Comparison of ENCODE assay signal across 7 mouse cellular contexts in the genomic region with DNA sequence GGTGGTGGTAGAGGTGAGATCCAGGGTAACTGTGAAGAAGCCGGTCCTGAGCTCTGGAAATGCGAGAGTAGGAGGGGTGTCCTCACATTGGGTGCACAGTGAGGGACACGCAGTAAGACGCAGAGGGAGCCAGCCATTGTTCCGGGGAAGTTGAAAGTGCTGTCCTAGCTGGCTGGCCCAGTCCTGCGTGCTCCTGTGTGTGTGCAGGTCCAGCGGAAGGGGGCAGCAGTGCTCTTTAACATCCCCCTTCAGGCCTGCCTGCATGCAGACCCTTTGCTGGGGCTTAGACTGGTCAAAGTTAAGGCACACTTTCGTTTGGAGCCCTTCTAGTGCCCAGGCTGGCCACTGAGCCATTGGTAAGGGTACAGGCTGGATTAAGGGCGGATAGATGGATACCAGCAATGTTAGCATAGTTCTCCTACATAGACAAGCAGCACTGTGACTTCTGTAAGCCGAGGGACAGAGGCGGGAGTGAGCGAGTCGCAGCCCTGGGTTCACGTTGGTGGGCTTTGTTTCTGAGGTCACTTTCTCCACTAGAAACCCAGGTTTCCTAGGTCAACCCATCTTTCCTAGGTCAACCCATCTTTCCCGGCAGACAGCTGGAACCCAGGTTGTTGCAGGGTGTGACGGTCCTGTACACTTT. TPM values are rescaled to one million over a fixed set of nuclear protein-coding genes. Genes with fewer than 3 reads are reported as not detected.
DNase-seq lines count a peak whose midpoint lies in the region; ATAC-seq and TF ChIP-seq lines count a peak whose summit lies in the region.

No protein-coding gene starts in this region.

- H3K27me3 ChIP-seq in G1E (ENCODE audit: insufficient read depth, low read length), result no peaks in the 10 kb centered on the region
- H3K27me3 ChIP-seq in embryonic facial prominence, embryonic 11.5 days (ENCODE audit: control insufficient read depth, insufficient read depth, low read length), result no peaks in the 10 kb centered on the region

- peaks cover 58% of the 10 kb centered on the region for H3K4me1 ChIP-seq in G1E (ENCODE audit: insufficient read depth, low read depth, low read length)
- H3K4me1 ChIP-seq in embryonic facial prominence, embryonic 11.5 days (ENCODE audit: control insufficient read depth, insufficient read depth, low read length), result peaks cover 4% of the 10 kb centered on the region

- DNase-seq in G1E (ENCODE audit: low spot score) (peak; percentile 33), NIH3T3 (ENCODE audit: low read depth) (peak; percentile 50)
- DNase-seq in embryonic facial prominence, embryonic 11.5 days (ENCODE audit: low spot score), result peak; percentile 74
- peak; percentile 67 for DNase-seq in heart, postnatal 14 days
- DNase-seq in layer of hippocampus, postnatal 10 days (ENCODE audit: low spot score in 2 of 2), result peak; percentile 61 to 70
- peak; percentile 74 for DNase-seq in lung, postnatal 10 days
- DNase-seq in right cerebral cortex, postnatal 4 days, result peak; percentile 54

- peak; percentile 23; the same call in 1 of the 2 replicates for ATAC-seq in G1E (ENCODE audit: extremely low read depth, insufficient number of reproducible peaks, low FRiP score, poor library complexity, severe bottlenecking)
- peak; percentile 8; the same call in 1 of the 2 replicates for ATAC-seq in embryonic facial prominence, embryonic 11.5 days (replicated peaks; ENCODE audit: insufficient number of reproducible peaks, low FRiP score, low TSS enrichment, low read depth)

- peak overlapping the region; percentile 68 for H3K4me3 ChIP-seq in G1E (ENCODE audit: low read depth, low read length)
- H3K4me3 ChIP-seq in embryonic facial prominence, embryonic 11.5 days (ENCODE audit: low read depth, low read length), result peak overlapping the region; percentile 21

- H3K4me2 ChIP-seq in embryonic facial prominence, embryonic 11.5 days (ENCODE audit: low read depth, low read length), result peak overlapping the region; percentile 43

- peaks cover 59% of the 10 kb centered on the region for H3K36me3 ChIP-seq in G1E (replicated peaks)
- H3K36me3 ChIP-seq in embryonic facial prominence, embryonic 11.5 days (replicated peaks; ENCODE audit: control insufficient read depth, insufficient read depth, low read depth, low read length), result 0 out of 2 replicates have a peak, but pooled peaks cover 2% of the 10 kb centered on the region

- no peak overlapping the region for H3K27ac ChIP-seq in embryonic facial prominence, embryonic 11.5 days (replicated peaks; ENCODE audit: low read depth, low read length)

- TF ChIP-seq CTCF in G1E (IDR thresholded peaks at IDR 0.05; ENCODE audit: low read depth, low read length), result no peak

- H3K9me3 ChIP-seq in G1E (replicated peaks), result no peaks in the 10 kb centered on the region
- no peaks in the 10 kb centered on the region for H3K9me3 ChIP-seq in embryonic facial prominence, embryonic 11.5 days (replicated peaks; ENCODE audit: control insufficient read depth, low read length)

- WGBS in embryonic facial prominence, embryonic 11.5 days, result 41% methylated on average over 16 of the region's 16 CpGs

- intact Hi-C loops in heart, postnatal 14 days (cut with DNase I), result loop anchor here (5.0 to 10.0 kb wide), 2 partner anchors 552 to 714 kb away; a partner anchor contains a TSS

- H3K9ac ChIP-seq in embryonic facial prominence, embryonic 11.5 days (replicated peaks; ENCODE audit: low read length), result peak overlapping the region; percentile 32

RNA-seq across cellular contexts. Expression of a gene that starts 3.6 kb away (rescaled TPM):
- total RNA-seq in G1E (2014; fragmentation: Nextera tagmentation) (69.2 and 81.1 TPM in 2 replicates), G1E (2017) (48.6 and 50.8 TPM in 2 replicates)
- 71.3 and 74.2 TPM in 2 replicates for polyA plus RNA-seq in G1E (2012)
- polyA plus RNA-seq in embryonic facial prominence, embryonic 11.5 days (2014; fragmentation: Nextera tagmentation; extraction: Ambion mirVana), result 6.0 and 7.0 TPM in 2 replicates
- 10 to 100 TPM; 15.4 to 16.5 TPM for total RNA-seq in heart, postnatal 14 days (2021)
- 10 to 100 TPM; 21.8 to 24.0 TPM for total RNA-seq in layer of hippocampus, postnatal 10 days (2021)
